Mouse (Mus musculus) kidney, adult 2 months (tissue): Measurements from ENCODE around the gene Fip1l1.

Experiments
- CTCF ChIP-seq: fragments of 200-500 bp; conservative IDR thresholded peaks from 2 replicates; pipeline ENCODE4 v1.5.1; 2011; ENCODE audit warnings: low read depth, mild to moderate bottlenecking, control low read depth, low read length, moderate library complexity, mixed read lengths; ENCODE audit not compliant: insufficient read depth, insufficient read length
- POLR2A ChIP-seq: fragments of 200-500 bp; IDR thresholded peaks from one replicate; pipeline ENCODE4 v1.6.1; 2011; ENCODE audit warnings: low read depth, low read length, control low read depth

DNA sequence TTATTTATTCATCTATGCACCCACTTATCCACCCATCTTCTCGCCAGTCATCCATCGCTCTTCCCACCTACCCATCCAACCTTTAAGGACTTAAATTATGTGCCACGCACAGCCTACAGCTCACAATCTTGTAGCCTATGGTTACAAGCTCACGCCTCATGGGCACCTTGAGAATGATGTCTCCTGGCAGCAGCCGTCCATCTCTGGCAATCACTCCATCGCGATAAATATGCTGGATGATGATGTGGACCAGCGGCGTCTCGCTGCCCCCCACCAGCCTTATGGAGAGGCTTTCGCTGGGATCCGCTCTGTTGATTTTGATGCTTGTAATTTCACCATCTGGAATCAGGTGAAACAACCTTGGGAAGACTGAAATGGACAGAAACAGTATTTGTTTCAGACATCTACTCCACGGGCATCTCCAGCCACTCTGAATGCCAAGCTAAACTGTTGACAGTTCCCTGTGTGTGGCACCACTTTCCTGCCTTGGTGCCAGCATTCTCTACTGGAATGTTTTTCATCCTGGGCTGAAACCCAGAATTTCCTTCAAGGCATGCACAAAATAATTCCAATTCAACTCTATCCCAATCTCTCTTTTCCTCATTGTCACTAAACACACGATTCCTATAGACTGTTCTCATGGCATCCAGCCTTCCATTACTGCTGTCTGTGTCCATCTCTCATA lies 88.2 kb downstream of the Fip1l1 start:
- TF ChIP-seq POLR2A: no peak
- no peak for TF ChIP-seq CTCF
